Mouse (Mus musculus) C2C12 (cell line): ENCODE data around the gene Arid1a. TPM values are rescaled to one million over a fixed set of nuclear protein-coding genes. Genes with fewer than 3 reads are reported as not detected.
A peak's percentile ranks its signal among the peaks of the same experiment; 100 is the strongest.

Experiments
- H3K27me3 ChIP-seq: one replicate; pipeline ENCODE4 v1.6.1; 2011; ENCODE audit not compliant: control insufficient read depth, insufficient read depth, insufficient read length
- H3K36me3 ChIP-seq: one replicate; pipeline ENCODE4 v1.6.1; 2011; ENCODE audit not compliant: control insufficient read depth, insufficient read depth
- H3K4me3 ChIP-seq: one replicate; pipeline ENCODE4 v1.5.1; 2011; ENCODE audit warnings: mild to moderate bottlenecking, control low read depth; ENCODE audit not compliant: poor library complexity, insufficient read depth, severe bottlenecking
- H3K79me2 ChIP-seq: one replicate; pipeline ENCODE4 v1.6.1; 2011; ENCODE audit not compliant: control insufficient read depth, insufficient read depth
- H3K79me3 ChIP-seq: one replicate; pipeline ENCODE4 v1.6.1; 2011; ENCODE audit warnings: low read depth, control low read depth
- H3ac ChIP-seq: one replicate; pipeline ENCODE3; 2011; ENCODE audit warnings: low read depth; ENCODE audit not compliant: control insufficient read depth, insufficient read length
- CEBPB ChIP-seq: IDR thresholded peaks from one replicate; pipeline ENCODE4 v1.6.1; 2011; ENCODE audit warnings: low read depth, mild to moderate bottlenecking, control low read depth, moderate library complexity
- CTCF ChIP-seq: IDR thresholded peaks from one replicate; pipeline ENCODE4 v1.5.1; 2011; ENCODE audit not compliant: control insufficient read depth, insufficient read depth, insufficient read length
- FOSL1 ChIP-seq: IDR thresholded peaks from one replicate; pipeline ENCODE4 v1.8.0; 2011; ENCODE audit warnings: mild to moderate bottlenecking, low read length; ENCODE audit not compliant: poor library complexity, insufficient read depth, severe bottlenecking
- MAX ChIP-seq: IDR thresholded peaks from one replicate; pipeline ENCODE4 v1.6.1; 2011; ENCODE audit warnings: mild to moderate bottlenecking, control low read depth
- MYOD1 ChIP-seq: IDR thresholded peaks from one replicate; pipeline ENCODE4 v1.6.1; 2011; ENCODE audit warnings: low read depth; ENCODE audit not compliant: control insufficient read depth, insufficient read length
- MYOG ChIP-seq: IDR thresholded peaks from one replicate; pipeline ENCODE4 v1.6.1; 2011; ENCODE audit not compliant: control insufficient read depth, insufficient read length; ENCODE audit errors: extremely low read depth
- USF1 ChIP-seq: IDR thresholded peaks from one replicate; pipeline ENCODE4 v1.6.1; 2011; ENCODE audit warnings: low read depth, mild to moderate bottlenecking, control low read depth, moderate library complexity
- polyA plus RNA-seq: library from polyadenylated mRNA; unstranded; fragments of >200 nt; fragmentation: generic; extraction: Trizol; gene quantifications from one replicate; pipeline ENCODE4 v1.2.1, GENCODE M21; 2012; ENCODE audit warnings: missing spikeins

The Arid1a gene
- polyA plus RNA-seq, 1 experiment = 24.7 TPM

DNA sequence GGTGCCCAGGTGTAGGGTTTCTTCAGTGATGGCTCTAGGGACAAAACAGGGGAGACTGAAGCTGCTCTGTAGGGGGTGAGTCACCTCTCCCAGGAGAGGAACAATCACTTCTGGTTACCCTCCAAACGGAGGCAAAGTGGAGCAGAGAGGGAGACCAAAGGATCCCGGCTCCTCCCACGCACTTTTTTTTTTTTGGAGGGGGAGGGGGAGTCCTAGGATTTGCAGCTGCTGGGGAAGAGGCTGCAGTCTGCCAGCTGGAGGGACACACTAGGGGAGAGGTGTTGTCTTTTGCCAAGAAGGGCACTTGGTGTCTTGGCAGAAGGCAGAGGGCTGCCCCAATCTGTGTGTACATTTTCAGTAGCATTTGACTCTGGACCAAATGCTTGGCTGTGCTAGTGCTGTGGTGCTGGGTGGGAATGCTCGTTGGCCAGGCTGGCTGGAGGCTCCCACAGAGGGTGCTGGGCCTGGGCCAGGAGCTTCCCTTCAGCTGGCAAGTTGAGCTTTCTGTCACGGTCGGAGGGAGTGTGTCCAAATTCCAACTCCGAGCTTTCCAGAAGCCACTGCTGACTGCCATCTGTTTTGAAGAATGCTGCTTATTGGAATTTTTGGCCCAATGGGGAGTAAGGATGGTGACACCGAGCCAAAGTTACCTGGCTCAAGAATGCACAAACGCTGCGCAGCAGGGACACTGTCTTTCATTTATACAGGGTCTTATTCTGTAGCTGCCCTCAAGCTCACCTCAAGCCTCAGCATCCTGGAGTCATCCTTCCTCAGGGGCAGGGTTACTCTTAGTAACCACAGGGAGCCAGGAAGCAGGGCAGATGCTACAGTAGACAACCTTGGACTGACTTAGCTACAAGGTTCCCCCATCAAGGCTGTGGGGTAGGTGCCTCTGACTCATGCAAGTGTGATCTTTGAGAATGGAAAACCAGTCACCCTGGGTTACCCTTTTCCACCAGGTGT, 96.1 kb downstream of the Arid1a start:
- Histone ChIP-seq H3K79me2 (peaks cover 9% of the 10 kb centered on the region), H3K4me3 (peak overlapping the region; percentile 23), H3ac (peak overlapping the region; percentile 51), H3K27me3 (no peaks in the 10 kb centered on the region), H3K79me3 (no peaks in the 10 kb centered on the region), H3K36me3 (no peaks in the 10 kb centered on the region)
- no peak for TF ChIP-seq CTCF
- peak; percentile 71 for TF ChIP-seq MYOD1
- no peak for TF ChIP-seq USF1
- TF ChIP-seq MAX = peak; percentile 38
- no peak for TF ChIP-seq MYOG
- TF ChIP-seq FOSL1 = peak; percentile 43
- no peak for TF ChIP-seq CEBPB

GRCm38 (mm10) chr4:133659497-133660192, 96.9 kb downstream of the Arid1a start:
- H3K79me3 ChIP-seq = no peaks in the 10 kb centered on the region
- peak overlapping the region; percentile 23 for H3K4me3 ChIP-seq
- H3K27me3 ChIP-seq = no peaks in the 10 kb centered on the region
- H3ac ChIP-seq = peak overlapping the region; percentile 34
- H3K36me3 ChIP-seq = no peaks in the 10 kb centered on the region
- peaks cover 9% of the 10 kb centered on the region for H3K79me2 ChIP-seq
- TF ChIP-seq CEBPB (no peak), MAX (no peak), CTCF (no peak), USF1 (no peak), MYOD1 (no peak), FOSL1 (no peak), MYOG (no peak)

- Histone ChIP-seq H3K36me3 (no peaks in the 10 kb centered on the region), H3ac (no peak overlapping the region), H3K27me3 (no peaks in the 10 kb centered on the region), H3K79me2 (peaks cover 9% of the 10 kb centered on the region), H3K4me3 (no peak overlapping the region), H3K79me3 (no peaks in the 10 kb centered on the region)
- TF ChIP-seq FOSL1 (no peak), MAX (no peak), MYOG (no peak), CEBPB (no peak)
These were observed 97.8 kb downstream of the Arid1a start for GRCm38 (mm10) chr4:133658729-133659128.

GRCm38 (mm10) chr4:133657829-133658458, 98.6 kb downstream of the Arid1a start:
- H3K4me3 ChIP-seq = no peak overlapping the region

GRCm38 (mm10) chr4:133656997-133657396, 99.6 kb downstream of the Arid1a start:
- Histone ChIP-seq H3K79me3 (no peaks in the 10 kb centered on the region), H3K79me2 (peaks cover 9% of the 10 kb centered on the region), H3K27me3 (no peaks in the 10 kb centered on the region), H3K4me3 (no peak overlapping the region), H3ac (no peak overlapping the region), H3K36me3 (no peaks in the 10 kb centered on the region)
- TF ChIP-seq CTCF = no peak
- no peak for TF ChIP-seq FOSL1

More at GRCm38 (mm10) chr4:133657829-133658458, 98.6 kb downstream of the Arid1a start:
- H3K27me3 ChIP-seq = no peaks in the 10 kb centered on the region
- no peak for TF ChIP-seq CEBPB
- TF ChIP-seq CTCF = no peak
- TF ChIP-seq USF1 = no peak
- TF ChIP-seq MAX = no peak
- no peak for TF ChIP-seq MYOG
- no peak for TF ChIP-seq MYOD1
- TF ChIP-seq FOSL1 = no peak
- H3K79me3 ChIP-seq = no peaks in the 10 kb centered on the region
- no peaks in the 10 kb centered on the region for H3K36me3 ChIP-seq
- H3ac ChIP-seq = no peak overlapping the region
- peaks cover 9% of the 10 kb centered on the region for H3K79me2 ChIP-seq
